Mouse (Mus musculus) MEL-GATA-1-ER (cell line): ENCODE measurements around the gene Sh2d4b.

Experiments used
- DNase-seq: peaks from one replicate; pipeline ENCODE4 v3.0.0-alpha.2; 2012; ENCODE audit warnings: low read depth; ENCODE audit errors: extremely low read depth

Sh2d4b gene

DNA sequence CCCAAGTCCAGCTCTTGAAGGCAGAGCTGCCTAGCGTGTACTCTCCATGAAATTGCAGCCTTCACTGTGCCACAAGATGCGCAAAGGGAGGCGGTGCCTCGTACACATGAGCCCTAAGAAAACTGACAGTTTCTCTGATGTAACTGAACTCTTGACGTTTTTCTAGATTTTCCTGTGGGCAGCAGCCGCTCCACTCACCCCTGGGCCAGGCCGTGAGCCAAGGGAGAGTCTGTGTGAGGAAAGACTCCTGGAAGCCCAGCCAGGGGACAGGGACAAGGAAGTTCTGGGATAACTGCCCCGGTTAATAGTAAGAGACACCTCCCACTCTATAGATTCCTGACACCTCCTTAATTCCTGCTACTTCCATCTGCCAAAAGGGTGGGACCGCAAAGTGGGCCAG lies 15.7 kb upstream of the Sh2d4b start:
- no peak for DNase-seq

DNA sequence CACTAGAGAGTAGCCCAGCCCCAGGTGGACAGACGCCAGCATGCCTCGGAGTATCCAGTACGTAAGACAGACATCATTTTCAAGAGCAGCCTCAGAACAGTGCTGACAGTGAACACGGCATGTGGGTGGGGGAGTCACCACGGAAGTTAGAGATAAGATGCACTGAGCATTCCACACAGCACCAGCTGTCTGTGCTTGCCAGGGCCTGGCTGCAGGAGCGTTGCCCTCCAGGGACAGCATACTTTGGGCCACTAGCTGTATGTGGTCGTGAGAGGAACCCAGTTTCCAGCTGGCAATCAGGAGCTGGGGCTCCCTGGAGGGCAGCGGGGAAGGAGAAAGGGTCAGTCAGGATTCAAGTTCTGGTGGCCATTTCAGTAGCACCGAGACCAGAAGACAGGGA lies 13.7 kb upstream of the Sh2d4b start:
- no peak for DNase-seq

DNA sequence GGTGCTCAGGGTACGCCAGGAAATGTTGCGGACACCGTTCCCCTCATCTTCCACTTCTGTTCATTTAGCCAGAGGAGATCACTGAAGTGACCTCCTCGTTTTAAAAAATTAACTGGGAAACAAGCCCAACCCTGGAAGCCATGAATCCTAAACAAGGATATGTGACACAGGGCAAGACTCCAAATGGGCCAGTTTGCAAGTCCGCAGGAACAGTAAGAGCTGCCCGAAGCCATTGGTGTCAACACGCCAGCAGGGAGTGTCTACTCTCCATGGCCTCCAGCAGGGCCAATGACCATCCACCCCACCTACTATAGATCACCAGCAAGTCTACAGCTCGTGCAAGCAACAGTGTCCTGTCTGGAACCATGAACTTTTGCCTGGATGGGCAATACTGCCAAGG lies 12.7 kb upstream of the Sh2d4b start:
- DNase-seq: no peak

DNA sequence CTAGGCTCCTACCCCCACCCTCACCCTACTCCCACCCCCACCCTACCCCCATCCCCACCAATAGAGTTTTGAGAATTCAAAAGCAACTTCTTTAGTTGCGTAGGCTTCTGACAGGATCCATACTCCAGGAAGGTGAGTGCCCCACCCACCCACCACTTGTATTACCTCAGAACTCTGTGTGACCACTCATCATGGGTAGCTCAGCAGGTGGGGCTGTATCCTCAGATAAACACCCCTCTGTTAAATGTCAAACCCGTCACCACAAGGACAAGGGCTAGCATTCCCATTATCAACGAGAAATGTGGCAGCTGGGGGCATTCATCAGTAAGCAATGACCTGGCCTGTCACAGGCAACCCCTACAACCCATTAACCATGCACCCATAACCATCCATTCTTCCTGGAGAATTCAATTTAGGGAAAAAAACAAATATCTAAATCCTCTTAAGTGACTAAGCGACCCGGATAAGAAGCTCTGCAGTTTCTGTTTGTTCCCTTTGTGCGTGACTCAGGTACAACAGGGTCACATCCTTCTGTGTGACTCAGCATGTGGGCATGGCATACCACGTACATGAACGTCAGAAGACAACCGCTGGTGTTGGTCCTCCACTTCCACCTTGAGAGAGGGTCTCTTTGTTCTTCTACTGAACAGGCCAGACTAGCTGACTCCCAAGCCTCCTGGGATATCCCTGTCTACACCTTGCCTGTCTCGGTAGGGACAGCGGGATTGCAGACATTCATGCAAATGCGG lies 9.4 kb upstream of the Sh2d4b start:
- no peak for DNase-seq

DNA sequence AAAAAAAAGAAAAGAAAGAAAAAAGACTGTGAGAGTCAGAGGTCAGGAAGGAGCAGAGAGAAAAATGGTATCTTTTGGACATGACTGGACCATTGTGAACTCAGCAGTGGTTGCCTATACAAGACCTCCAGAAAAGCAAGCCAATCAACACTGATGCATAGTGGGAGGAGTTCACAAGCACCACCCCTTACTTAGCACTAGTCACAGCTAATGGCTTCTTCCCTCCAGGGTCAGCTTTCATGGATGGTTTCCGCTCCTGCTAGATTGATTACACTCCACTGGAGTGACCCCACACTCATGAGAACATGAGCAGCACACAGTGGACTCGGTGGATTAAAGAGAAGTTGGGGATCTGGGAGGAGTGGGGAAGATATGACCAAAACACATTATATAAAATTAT lies 7.2 kb upstream of the Sh2d4b start:
- no peak for DNase-seq

DNA sequence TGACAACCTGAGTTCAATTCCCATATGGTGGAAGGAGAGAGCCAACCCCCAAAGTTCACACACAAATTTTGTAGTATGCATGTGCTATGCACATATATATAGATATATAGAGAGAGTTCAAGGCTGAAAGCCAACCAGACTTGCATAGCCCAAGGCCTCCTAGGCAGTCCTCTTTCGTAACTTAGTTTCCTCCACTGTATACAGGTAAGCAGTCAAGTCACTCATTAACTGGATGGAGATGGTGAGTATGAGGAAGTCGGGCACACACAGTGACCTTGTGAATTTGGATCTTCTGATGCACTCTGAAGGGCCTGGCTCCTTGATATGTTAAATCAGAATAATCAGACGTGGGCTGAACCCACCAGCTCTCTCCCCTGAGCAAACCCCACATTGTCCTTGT lies 4.8 kb upstream of the Sh2d4b start:
- DNase-seq: no peak

DNA sequence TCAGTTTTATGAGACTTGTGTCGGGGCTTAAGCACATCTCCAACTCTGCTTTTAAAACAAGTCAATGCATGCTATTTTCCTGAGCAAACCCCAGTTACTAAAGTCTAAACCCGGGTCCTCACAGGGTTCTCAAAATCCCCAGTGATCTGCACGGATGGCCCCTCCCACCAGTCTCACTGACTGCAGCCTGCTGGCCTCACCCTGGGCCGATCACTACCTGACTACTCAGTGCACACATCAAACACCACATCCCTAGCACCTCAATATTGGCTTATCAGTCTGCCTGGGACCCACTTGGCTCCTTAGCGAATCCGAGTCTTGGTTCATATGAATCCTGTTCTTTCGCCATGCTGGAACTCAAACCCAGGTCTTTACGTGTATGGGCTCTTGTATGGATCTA lies 2.6 kb upstream of the Sh2d4b start:
- no peak for DNase-seq

DNA sequence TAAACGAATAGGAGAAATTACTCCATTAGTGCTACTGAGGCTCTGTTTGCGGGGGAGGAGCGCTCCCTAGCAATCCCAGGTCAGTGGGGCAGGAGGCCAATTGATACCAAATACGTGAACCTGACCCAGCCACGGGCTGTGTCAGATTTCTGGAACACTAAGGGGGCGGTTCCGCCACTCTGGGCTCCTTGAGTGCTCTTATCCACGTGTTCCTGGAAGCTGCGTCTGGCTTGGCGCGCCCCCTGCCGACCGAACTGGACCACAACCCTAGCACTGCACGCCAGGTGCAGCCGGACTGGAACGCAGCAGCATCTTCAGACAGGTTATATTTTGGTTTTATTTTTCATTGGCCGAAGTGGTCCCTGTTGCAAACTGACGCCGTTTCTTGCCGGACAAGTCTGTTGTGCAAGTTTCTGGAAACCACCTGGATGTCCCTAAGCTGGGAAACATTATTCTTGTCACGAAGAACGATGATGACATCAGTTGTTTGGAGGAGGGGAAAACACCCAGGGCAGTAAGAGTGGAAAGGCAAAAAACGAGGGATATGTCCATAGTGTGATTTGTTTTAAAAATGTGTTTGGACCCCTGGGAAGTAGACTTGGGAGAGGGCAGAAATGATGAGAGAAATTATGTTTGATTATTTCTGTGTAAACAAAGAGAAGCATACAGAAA lies 1.6 kb upstream of the Sh2d4b start:
- peak; percentile 22 for DNase-seq

DNA sequence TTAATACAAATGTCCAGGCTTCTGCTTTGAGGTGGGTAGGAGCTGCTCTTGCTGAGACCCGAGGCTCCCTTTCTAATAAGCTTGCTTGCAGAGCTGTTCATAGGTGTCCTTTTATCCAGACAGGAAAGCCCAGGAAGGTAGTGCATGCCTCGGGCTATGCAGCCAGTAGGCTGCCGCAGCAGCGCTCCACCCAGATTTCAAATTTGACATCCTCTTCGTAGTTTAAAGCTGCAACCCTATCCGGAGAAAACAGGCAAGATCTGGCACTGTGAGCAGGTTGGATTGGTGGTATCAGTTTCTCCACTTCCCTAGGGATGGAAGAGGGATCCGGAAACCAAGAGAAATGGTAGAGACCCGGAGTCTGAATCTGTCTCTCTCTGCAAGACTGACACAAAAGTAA lies 818 bp upstream of the Sh2d4b start:
- DNase-seq: no peak

DNA sequence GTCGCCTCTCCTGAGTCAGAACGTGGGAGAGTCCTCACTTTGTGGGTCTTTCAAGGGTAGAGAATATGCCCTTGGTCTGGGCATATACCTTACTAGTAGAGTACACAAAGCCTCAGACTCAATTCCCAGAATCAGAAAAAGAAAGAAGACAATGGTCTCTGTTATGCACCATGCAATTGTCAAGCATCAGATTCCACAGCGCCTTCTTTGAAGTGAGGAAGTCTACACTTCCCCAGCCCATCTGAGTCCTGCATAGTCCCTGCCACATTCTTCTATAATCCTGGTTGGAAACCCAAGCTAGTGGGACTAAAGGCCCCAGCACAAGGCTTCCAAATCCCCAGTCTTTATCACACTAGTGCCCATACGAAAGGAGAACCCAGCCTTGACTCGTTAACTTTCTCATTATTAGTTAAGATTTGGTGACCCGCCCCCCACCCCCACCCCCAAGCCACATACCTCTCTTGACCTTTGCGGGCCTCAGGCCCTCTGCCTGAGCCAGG lies 690 bp downstream of the Sh2d4b start:
- DNase-seq: no peak

DNA sequence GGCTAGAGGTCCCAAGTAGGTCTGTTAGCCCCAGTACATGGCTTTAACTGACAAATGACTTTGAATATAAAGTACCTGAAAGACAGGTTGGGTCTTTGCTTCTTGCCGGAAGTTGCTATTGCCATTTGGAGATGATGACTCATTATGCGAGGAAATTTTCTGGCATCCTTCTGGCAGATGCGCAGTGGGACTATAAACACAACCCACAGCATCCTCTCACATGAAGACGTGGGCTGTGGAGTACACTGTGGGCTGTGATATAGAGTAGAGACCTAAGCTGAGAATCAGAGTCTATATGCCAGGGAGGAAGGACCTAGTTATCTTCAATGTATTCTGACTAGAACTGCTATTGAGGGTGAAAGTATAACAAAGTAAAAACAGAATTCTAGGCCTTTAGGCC lies 1.6 kb downstream of the Sh2d4b start:
- no peak for DNase-seq

DNA sequence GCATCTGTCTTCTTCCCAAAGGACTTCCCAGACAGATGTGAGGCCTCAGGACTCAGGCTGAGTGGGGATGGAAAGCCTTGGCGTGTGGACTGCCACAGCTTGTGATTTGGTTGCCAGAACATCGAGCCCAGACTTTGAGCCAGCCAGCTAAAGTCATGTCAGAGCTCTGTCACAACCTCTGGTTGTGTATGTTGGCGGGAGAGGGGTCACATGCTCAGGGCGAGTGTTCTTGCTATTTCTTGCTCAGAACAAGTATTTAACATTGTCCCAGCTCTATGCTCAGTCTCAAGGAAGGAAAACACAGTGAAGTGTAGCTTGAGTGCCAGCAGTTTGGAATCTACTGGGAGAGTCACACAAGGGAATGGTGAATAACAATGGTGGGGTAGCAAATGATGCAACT lies 3.4 kb downstream of the Sh2d4b start:
- DNase-seq: no peak

DNA sequence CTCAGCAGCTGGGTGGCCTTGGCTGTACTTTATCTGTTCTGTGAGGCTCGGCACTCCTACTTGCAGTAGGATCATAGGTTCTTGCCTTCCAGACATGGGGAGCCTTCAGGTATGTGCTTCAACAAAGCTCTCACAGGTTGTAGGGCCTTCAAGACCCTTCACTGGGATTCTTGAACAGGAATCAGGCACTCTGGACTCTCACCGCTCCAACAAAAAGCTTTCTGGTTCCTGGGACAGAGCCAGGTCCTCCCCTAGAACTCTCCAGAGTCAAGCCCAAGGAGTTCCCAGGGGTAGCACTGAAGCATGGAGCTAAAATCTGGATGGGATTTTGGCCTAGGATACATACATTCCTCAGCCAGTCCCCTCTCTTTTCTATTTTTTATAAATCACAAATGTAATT lies 3.9 kb downstream of the Sh2d4b start:
- DNase-seq: no peak

DNA sequence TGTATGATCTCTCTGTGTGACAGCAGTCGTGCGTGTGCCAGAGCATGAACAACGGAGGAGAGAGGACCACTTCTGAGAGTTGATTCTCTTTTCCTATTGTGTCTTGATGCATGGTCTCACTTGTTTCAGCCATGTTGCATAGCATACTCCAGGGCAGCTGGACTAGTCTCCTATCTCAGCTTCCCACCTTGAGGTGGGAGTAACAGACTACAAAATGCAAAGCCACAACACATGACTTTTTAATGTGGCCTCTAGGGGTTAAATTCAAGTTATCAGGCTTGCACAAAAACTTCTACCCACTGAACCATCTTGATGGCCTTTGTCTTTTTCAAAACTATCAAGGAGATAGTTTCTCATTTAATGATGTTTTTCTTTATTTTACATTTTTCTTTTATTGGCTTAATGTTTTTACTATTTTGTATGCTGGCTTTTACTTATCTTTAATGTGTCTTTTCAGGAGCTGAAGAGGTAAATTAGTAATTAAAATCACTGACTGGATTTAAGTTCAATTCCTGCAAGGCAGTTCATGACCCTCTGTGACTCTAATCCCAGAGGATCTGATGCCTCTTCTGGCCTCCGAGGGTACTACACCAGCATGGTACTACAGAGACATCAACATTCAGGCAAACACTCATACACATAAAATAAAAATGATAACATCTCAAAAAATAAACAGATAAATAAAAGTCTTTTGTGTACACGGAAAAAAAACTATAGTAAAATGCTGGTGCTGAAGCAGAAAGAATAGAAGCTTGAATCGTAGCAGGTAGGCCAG lies 6.5 kb downstream of the Sh2d4b start:
- DNase-seq: peak; percentile 24

DNA sequence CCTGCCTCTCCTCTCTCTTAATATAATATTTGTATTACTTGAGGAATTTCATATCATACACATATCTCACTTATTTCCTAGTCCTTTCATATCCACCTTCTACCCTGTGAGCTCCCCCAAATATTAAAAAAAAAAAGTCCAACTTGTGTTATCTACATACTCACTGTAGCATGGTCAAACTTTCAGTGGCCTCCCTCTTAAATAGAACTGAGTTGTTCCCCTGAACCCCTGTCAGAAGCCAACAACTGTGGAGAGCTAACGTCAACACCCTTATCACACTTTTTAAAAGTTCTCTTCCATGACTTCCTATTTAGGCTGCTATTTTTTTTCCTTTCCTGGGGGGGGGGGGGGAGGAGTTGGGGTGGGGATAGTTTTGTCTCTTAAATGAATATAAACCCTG lies 7.3 kb downstream of the Sh2d4b start:
- DNase-seq: peak; percentile 36

DNA sequence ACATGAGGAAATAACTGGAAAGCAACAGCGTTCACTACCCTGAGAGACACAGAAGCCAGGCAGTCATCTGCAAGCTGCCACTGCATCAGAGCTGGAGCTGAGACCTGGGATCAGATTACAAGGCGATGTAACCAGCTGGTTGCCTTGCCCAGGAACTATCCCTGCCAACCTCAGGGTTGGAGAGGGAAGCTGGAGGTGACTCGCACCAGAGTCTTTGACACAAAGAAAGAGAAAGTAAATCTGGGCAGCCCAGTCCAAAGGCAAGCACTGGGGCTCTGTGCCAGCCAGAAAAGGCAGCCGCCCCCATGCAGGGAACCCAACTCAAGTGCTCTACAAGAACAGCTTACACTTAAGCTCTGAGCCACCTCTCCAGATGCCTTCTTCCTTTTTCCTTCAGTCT lies 7.8 kb downstream of the Sh2d4b start:
- no peak for DNase-seq

DNA sequence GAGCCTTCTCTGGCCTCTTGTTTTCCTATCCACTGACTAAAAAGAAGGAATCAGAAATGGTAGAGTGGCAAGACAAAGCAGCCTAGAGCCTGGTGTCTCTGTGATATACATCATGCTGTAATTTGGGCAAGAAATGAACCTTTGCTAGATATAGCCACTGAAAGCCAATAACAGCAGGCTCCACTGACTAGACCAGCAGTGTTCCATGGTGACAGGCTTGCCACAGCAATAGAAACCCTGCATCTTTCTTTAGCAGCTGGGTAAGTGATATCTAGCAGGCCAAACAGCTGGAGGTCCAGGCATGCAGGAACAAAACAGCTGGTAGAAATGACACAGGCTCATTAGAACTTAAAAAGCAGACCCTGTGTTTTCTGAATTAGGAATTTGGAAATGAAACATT lies 18.5 kb downstream of the Sh2d4b start:
- DNase-seq: no peak

DNA sequence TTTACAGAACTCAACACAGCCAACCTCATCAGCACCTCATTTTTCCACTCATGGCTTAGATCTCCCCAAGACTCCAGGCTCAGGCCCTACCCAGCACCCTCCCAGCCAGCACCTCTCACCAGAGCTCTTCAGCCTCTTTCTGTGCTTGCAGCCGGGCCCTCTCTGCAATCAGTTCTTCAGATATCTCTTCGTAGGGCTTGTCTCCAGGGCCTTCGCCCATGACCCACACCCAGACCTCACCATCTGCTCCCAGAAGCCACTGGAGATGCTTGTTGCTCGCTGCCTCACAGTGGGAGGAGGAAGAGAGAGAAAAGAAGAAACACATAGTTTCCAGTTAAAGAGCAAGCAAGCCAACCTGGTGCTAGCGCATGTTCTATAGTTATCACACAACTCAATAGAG lies 19.1 kb downstream of the Sh2d4b start:
- no peak for DNase-seq

DNA sequence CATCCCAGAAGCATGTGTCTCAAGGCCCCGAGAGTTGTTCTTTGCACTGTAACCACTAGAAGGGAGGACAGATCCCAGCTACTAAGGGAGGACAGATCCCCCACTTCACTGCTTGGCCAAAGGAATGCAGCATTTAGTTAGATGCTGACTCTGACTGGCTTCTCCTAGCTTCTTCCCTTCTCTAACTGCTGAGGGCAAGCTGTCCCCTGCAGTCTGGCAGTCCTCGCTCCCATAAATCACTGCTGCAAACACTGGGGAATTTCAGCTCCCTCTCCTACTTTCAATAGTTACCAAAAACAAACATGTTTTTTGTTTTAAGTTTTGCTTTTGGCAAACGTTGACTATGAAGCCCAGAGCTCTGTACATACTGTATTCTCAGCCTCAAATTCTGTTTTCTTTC lies 22.5 kb downstream of the Sh2d4b start:
- DNase-seq: no peak

DNA sequence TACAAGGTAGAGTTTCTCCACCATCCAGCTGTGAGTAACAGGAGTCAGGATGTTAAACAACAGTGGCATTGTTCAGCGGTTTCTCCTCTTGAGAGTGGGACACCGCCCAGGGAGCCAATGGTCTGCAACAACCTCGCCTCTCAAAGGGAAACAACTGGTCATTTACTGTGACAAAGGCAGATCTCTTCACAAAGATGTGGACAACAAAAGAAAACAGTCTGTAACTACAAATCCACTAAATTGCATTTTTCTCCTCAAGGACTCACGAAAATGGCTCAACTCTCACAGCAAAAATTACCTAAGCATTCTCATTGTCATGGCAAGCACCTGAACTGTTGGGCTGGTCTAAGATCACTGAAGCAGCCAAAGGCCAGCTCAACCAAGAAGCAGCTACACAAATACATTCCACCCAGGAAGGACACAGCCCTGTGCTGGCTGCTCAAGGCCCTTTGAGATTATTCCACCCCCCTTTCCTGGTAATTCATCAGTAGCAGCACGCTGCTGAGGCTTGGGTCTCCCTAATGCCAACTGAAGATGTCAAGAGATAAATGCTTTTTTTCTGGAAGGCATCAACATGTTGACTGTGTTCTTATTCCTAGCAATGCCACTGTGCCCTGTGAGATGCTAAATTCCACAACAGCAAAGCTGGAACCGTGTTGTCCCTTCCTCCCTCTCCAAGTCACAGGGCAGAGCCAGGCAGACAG lies 28.1 kb downstream of the Sh2d4b start:
- no peak for DNase-seq

DNA sequence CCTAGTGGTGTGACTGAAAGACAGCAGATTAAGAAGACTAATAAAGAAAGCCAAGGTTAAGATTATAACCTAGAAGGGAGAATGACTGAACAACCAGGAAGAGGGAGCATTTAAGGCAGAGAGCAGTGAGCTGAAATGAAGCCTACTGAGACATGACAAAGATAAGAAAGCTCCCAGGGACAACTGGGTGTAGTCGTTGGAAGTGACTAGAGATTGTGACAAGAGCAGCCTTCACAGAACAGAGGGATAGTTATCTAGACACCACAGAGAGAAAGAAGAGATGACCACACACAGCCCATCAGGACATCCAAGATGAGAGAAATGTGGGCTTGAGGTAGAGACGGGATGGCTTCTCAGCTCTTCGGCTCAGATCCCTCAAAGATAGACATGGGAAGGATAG lies 29.4 kb downstream of the Sh2d4b start:
- DNase-seq: no peak

DNA sequence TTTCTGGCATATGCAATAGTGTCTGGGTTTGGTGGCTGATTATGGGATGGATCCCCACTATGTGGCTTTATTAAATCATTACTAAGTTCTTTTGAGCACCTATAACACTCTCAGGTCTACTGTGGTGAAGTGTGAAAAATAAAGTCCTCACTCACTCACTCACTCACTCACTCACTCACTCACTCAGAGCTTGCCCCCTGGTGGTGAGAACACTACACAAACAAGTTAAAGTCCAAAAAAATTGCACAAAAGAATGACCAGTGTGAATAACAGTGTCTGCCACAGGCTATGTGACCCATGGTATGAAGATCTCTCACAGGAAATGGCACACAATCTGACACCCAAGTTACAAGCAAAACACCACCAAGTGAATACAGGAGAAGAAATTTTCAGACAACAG lies 30.0 kb downstream of the Sh2d4b start:
- no peak for DNase-seq
